Mouse (Mus musculus): ENCODE data around the gene Pik3r2.

DNA sequence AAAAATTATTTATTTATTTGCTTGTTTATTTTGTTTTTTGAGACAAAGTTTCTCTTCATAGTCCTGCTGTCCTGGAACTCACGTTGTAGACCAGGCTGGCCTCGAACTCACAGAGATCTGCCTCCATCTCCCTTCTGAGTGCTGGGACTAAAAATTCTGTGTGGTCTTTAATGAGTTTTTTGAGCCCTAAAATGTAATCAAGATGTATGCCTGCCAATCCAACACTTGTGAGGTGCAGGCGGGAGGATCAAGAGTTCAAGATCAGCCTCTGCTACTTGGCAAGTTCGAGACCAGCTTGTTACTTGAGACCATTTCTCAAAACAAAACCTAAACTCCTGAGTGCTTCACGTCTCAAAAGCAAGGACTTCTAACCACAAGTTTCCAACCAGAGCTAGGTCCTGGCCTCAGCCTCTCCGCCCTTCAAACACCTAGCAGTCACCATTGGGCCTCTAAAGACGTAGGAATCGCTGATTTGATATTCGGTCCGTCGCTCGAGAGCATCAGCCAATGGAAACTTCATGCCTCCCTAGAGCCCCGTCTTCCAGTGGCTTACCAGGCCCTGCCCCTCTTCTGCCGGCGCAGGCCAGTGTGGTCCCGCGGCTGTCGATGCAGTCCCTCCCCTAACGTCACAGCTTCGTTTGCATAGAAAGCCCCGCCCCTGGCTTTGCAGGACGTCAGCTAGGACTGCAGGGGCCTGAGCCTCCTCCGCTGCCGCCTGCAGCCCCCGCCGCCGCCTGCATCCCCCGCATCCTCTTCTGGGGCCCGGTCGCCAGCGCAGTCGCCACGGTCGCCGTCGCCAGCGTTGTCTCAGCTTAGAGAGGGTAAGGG lies 22.3 kb downstream of the Pik3r2 start, which contains the start of gene Rab3a:
- no peak for TF ChIP-seq CTCF (IDR thresholded peaks at IDR 0.05; ENCODE audit: low read depth)
- no peak for TF ChIP-seq EP300 (IDR thresholded peaks at IDR 0.05; ENCODE audit: low read depth)

Measured in liver, postnatal 0 days (tissue).